Mouse (Mus musculus): ENCODE measurements around the gene 6430548M08Rik.

DNA sequence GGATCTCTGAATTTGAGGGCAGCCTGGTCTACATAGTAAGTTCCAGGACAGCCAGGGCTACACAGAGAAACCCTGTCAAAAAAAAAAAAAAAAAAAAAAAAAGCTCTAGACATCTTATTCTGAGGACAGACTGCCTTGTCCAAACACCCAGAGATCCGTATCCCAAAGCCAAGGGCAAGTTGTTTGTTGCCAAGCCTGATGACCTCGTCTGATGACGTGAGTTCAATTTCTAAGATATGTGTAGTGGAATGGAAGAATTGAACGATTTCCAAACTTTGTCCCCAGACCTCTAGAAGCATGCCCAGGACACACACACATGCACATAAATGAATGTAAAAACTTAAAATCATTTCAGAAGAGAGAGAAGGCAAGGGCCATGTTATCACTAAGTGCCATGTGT, 47.7 kb upstream of the 6430548M08Rik start:
- TF ChIP-seq CTCF (IDR thresholded peaks at IDR 0.05; ENCODE audit: borderline replicate concordance, extremely low read depth, insufficient read depth, insufficient read length) (no peak), POLR2A (IDR thresholded peaks at IDR 0.05; ENCODE audit: borderline replicate concordance, extremely low read depth, insufficient read depth, insufficient read length, poor library complexity, severe bottlenecking) (no peak)

Data from brain, embryonic 14.5 days (tissue).